Mouse (Mus musculus): ENCODE measurements at regions not wholly inside any gene's neighbourhood (a gene's known extent, or its start where the extent isn't known, plus 50 kb on each side); places are given as distances from the start of the nearest gene placed in this dataset.

DNA sequence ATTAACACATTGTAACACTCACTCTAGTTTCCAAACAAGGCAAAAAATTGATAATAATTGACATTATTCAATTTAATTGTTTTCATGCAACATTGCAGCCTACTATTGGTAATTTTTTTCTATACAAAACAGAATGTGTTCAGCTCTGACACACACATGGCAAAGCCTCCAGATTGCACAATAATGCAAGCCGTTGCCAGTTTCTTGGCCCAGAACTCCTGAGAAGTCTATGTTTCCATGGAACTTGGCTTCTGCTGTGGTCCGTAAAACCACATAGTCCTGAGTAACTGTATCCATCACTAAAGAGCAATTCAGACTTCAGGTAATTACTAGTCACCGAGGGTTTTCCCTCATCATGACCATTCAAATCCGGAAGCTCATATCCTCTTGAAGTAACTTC is 684.4 kb upstream of the Adamts5 start:
- TF ChIP-seq ZC3H11A (IDR thresholded peaks at IDR 0.05; ENCODE audit: borderline replicate concordance, low read depth, low read length): no peak
- no peak for TF ChIP-seq ZNF384 (IDR thresholded peaks at IDR 0.05; ENCODE audit: low read depth, low read length)
- no peak for TF ChIP-seq CHD2 (IDR thresholded peaks at IDR 0.05; ENCODE audit: low read depth, low read length)
- TF ChIP-seq HCFC1 (IDR thresholded peaks at IDR 0.05; ENCODE audit: borderline replicate concordance, insufficient read depth, low read length): no peak

Data from ES-E14 (cell line).